1 mouse cellular context compared by ENCODE assay signal in the genomic region with DNA sequence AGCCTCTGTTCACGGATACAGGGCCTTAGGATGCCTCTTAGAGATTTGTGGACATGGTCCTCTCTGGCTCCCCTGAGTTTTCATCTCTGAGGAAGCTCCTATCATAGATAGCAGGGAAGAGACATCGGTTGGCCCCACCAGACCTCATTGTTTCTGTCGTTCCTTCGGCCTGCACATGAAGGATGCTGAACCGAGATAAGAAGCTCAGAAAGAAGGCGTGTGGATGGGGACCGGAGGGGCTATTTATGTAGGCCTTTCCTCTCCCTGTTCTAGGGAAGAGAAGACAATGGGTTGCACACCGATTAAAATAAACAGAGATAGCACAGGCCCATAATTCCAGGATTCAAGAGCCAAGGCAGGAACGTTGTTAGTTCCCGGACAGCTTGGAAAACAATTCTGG.
TF ChIP-seq lines count a peak whose summit lies in the region.

No protein-coding gene starts in this region.

TF ChIP-seq in MEL, 35 proteins besides CTCF, POLR2A, EP300 and RAD21 (continued from another document):
- TF ChIP-seq TBP (IDR thresholded peaks at IDR 0.05; ENCODE audit: low read depth, low read length) (peak; percentile 49; the same call in 1 of the 2 replicates), ZMIZ1 (IDR thresholded peaks at IDR 0.05; ENCODE audit: low read depth, low read length) (no peak), HCFC1 (IDR thresholded peaks at IDR 0.05; ENCODE audit: low read depth, low read length) (0 out of 2 replicates have a peak, but pooled peaks have one; percentile 19), USF2 (IDR thresholded peaks at IDR 0.05; ENCODE audit: borderline replicate concordance in 1 of 2, insufficient read depth in 1 of 2, low read depth in 1 of 2, low read length in 2 of 2) (no peak), GABPA (IDR thresholded peaks at IDR 0.05; ENCODE audit: low read depth, low read length) (no peak), POLR2AphosphoS2 (IDR thresholded peaks at IDR 0.05; ENCODE audit: low read length) (no peak), KAT2A (conservative IDR thresholded peaks at IDR 0.05; ENCODE audit: low read depth, low read length) (no peak), ETS1 (IDR thresholded peaks at IDR 0.05; ENCODE audit: low read depth, low read length) (peak; percentile 68), MYB (IDR thresholded peaks at IDR 0.05; ENCODE audit: low read depth, low read length) (0 out of 2 replicates have a peak, but pooled peaks have one; percentile 8), E2F4 (IDR thresholded peaks at IDR 0.05; ENCODE audit: borderline replicate concordance, low read depth, low read length) (no peak), TCF12 (IDR thresholded peaks at IDR 0.05; ENCODE audit: low read depth, low read length) (peak; percentile 79), MXI1 (IDR thresholded peaks at IDR 0.05; ENCODE audit: low read depth, low read length) (peak; percentile 56; the same call in 1 of the 2 replicates), TAL1 (IDR thresholded peaks at IDR 0.05; ENCODE audit: low read length) (peak; percentile 58), UBTF (IDR thresholded peaks at IDR 0.05; ENCODE audit: borderline replicate concordance, insufficient read depth, low read depth, low read length) (no peak), CHD1 (IDR thresholded peaks at IDR 0.05; ENCODE audit: low read depth, low read length) (no peak)
